Mouse (Mus musculus) CH12.LX (cell line): Measurements from ENCODE around the gene Wasf3.
"Not testable (repeated sequence)": the region's sequence is repeated elsewhere in the genome, so short reads cannot be mapped to it uniquely, and the experiment has no call there.

Experiments
- CTCF ChIP-seq, 2 experiments: IDR thresholded peaks in 1 of 2; conservative IDR thresholded peaks in 1 of 2; 2 replicates each; pipeline ENCODE4 v1.5.1; 2011 to 2012; ENCODE audit warnings: low read depth in 2 of 2, low read length in 2 of 2, improper control_type of control experiment in 1 of 2, inconsistent platforms in 1 of 2, mild to moderate bottlenecking in 1 of 2, moderate library complexity in 1 of 2
- E2F4 ChIP-seq: IDR thresholded peaks from 2 replicates; pipeline ENCODE4 v1.6.1; 2011; ENCODE audit warnings: low read depth, low read length, improper control_type of control experiment; ENCODE audit not compliant: insufficient replicate concordance
- MAFK ChIP-seq: IDR thresholded peaks from 2 replicates; pipeline ENCODE4 v1.6.1; 2011; ENCODE audit warnings: low read length, improper control_type of control experiment; ENCODE audit not compliant: insufficient replicate concordance
- MEF2A ChIP-seq: IDR thresholded peaks from 2 replicates; pipeline ENCODE4 v1.6.1; 2014; ENCODE audit warnings: low read depth, mild to moderate bottlenecking, inconsistent platforms, low read length, improper control_type of control experiment, borderline replicate concordance
- MYC ChIP-seq: IDR thresholded peaks from 2 replicates; pipeline ENCODE4 v1.6.1; 2011; ENCODE audit warnings: low read depth, mild to moderate bottlenecking, improper control_type of control experiment, low read length
- NELFE ChIP-seq: IDR thresholded peaks from 2 replicates; pipeline ENCODE4 v1.6.1; 2011; ENCODE audit warnings: low read depth, low read length, improper control_type of control experiment
- POLR2A ChIP-seq: IDR thresholded peaks from 2 replicates; pipeline ENCODE4 v1.6.1; 2011; ENCODE audit warnings: low read depth, mild to moderate bottlenecking, improper control_type of control experiment, low read length
- TCF12 ChIP-seq: IDR thresholded peaks from 2 replicates; pipeline ENCODE4 v1.6.1; 2014; ENCODE audit warnings: low read depth, mild to moderate bottlenecking, inconsistent platforms, low read length, improper control_type of control experiment
- UBTF ChIP-seq: IDR thresholded peaks from 2 replicates; pipeline ENCODE4 v1.6.1; 2012; ENCODE audit warnings: low read depth, mild to moderate bottlenecking, inconsistent platforms, low read length, improper control_type of control experiment, moderate library complexity
- USF1 ChIP-seq: IDR thresholded peaks from 2 replicates; pipeline ENCODE4 v1.6.1; 2014; ENCODE audit warnings: low read depth, mild to moderate bottlenecking, inconsistent platforms, low read length, improper control_type of control experiment
- USF2 ChIP-seq: conservative IDR thresholded peaks from 2 replicates; pipeline ENCODE4 v1.6.1; 2011; ENCODE audit warnings: low read depth, low read length, improper control_type of control experiment

DNA sequence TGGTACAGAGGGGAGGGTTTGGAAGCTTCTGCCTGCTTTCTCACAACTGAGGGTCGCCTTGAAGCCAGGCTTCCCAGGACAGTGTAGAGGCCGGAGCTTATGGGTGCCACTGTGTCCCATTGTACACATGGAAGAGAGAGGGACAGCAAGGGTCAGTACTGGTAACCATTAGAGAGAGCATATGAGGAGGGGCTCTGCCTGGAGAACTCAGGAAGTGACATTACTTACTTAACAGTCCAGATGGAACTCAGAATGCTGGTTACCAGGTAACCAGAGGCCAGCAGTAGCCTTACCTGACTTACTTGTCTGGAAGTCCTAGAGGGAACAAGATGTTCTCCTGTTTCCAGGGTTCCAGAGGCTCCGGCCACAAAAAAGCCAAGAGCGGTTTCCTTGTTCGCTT lies 117.3 kb downstream of the Wasf3 start, which contains the start of gene 4930449I24Rik:
- not testable (repeated sequence) for TF ChIP-seq POLR2A; CTCF (conservative IDR thresholded peaks at IDR 0.05 in 1 of 2, IDR thresholded peaks at IDR 0.05 in 1 of 2; ENCODE audit: low read depth in 2 of 2, low read length in 2 of 2); NELFE; E2F4; TCF12; UBTF; USF2; MYC; USF1; MEF2A; MAFK
